Mouse (Mus musculus) lung, postnatal 0 days (tissue): Measurements from ENCODE around the gene Mrpl35.

Experiments used
- CTCF ChIP-seq: IDR thresholded peaks from 2 replicates; pipeline ENCODE4 v1.5.1; 2016; ENCODE audit warnings: antibody characterized with exemption, mild to moderate bottlenecking
- EP300 ChIP-seq: IDR thresholded peaks from 2 replicates; pipeline ENCODE4 v1.6.1; 2016; ENCODE audit warnings: antibody characterized with exemption, mild to moderate bottlenecking, control low read depth

DNA sequence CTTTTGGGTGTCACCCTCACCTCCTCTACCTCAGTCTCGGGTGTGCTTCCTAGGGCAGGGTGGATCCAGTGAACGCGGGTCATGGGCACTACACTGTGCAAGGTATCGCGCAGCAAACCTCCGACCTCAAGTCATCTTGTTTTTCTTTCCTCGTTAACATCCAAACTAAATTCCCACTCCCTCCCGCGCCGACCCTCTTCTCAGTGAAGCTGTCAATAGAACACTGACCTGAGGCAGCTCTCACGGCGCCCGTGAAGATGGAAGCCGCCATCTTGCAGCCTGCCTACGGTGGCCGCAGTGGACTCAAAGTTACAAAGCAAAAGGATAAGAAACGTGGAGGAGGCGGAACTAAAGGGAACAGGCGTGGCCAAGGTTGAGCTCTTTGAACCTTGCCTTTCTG lies 3.3 kb downstream of the Mrpl35 start:
- TF ChIP-seq CTCF = no peak
- TF ChIP-seq EP300 = no peak; the same call in 1 of the 2 replicates
